Mouse (Mus musculus): Measurements from ENCODE around the gene Ssr2.

DNA sequence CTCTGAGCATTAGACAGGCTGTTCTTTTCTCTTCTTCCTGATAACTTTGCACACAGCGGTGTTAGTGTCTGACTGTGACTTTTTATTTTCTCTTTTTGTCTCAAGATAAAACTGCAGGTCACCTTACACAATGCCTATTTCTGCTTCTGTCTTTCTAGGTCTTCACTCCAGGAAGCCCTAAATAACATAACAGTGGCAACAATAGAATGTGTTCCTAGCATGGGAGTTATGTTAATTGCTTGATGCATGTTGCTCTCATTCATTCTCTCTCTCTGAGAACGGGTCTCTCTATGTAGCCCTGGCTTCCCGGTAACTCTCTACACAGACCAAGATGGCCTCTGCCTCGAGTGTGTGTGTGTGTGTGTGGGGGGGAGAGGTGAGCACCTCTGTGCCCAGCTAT is 26.8 kb downstream of the Ssr2 start:
- TF ChIP-seq CTCF (IDR thresholded peaks at IDR 0.05; ENCODE audit: extremely low read depth, insufficient read depth, insufficient read length, insufficient replicate concordance) (no peak), POLR2A (IDR thresholded peaks at IDR 0.05; ENCODE audit: low read depth, low read length) (no peak)
